Mouse (Mus musculus) ES-Bruce4 (cell line): Measurements from ENCODE around the gene Dctpp1.

ENCODE experiments used
- CTCF ChIP-seq: IDR thresholded peaks from one replicate; pipeline ENCODE4 v1.8.1; 2011; ENCODE audit warnings: low read depth, low read length
- EP300 ChIP-seq: IDR thresholded peaks from 2 replicates; pipeline ENCODE4 v1.6.1; 2011; ENCODE audit warnings: low read depth, low read length; ENCODE audit not compliant: insufficient read depth
- POLR2A ChIP-seq: IDR thresholded peaks from one replicate; pipeline ENCODE4 v1.8.1; 2011; ENCODE audit warnings: low read length; ENCODE audit not compliant: insufficient read depth

DNA sequence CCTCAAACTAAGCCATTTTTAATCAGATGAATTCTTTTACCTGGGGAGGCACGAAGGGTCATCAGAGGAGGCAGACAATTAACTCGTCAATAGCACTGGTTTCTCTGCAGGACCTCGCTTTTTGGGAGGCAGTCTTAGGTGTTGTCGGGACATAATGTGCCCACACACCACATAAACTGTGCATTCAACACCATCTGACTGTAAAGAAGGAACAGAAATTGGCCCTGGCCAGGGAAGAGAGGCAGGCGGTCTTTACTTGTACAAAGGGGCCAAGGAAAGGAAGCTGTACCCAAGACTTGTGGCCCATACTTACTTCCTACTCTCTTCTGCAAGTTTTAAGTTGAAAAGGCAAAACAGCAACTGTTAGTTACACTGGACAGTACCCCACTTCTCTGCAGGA is 4.0 kb downstream of the Dctpp1 start:
- no peak for TF ChIP-seq POLR2A
- TF ChIP-seq CTCF = no peak
- no peak for TF ChIP-seq EP300
